Mouse (Mus musculus): ENCODE measurements around the gene Il12rb2. TPM values are rescaled to one million over a fixed set of nuclear protein-coding genes. Genes with fewer than 3 reads are reported as not detected.

The Il12rb2 gene
- polyA plus RNA-seq, 1 experiment from 2014 or later = 0.09 TPM

- Histone ChIP-seq H3K4me3 (replicated peaks) (no peak overlapping the region), H3K9me3 (no peaks in the 10 kb centered on the region), H3K36me3 (0 out of 2 replicates have a peak, but pooled peaks cover 6% of the 10 kb centered on the region), H3K27me3 (replicated peaks) (no peaks in the 10 kb centered on the region), H3K27ac (no peak overlapping the region), H3K9ac (no peak overlapping the region), H3K4me1 (no peaks in the 10 kb centered on the region), H3K4me2 (no peak overlapping the region)
- WGBS = 81% methylated on average over 5 of the region's 5 CpGs
- no peak for ATAC-seq (ENCODE audit: insufficient read depth, low FRiP score, low read depth)
These were observed 83.9 kb downstream of the Il12rb2 start for GRCm38 (mm10) chr6:67292042-67292623.

GRCm38 (mm10) chr6:67282897-67283296 lies 93.1 kb downstream of the Il12rb2 start:
- Histone ChIP-seq H3K27ac (no peak overlapping the region), H3K27me3 (replicated peaks) (no peaks in the 10 kb centered on the region), H3K4me3 (replicated peaks) (no peak overlapping the region), H3K4me2 (no peak overlapping the region), H3K9me3 (no peaks in the 10 kb centered on the region), H3K4me1 (no peaks in the 10 kb centered on the region), H3K36me3 (no peaks in the 10 kb centered on the region; the same call in 1 of the 2 replicates), H3K9ac (no peak overlapping the region)
- no peak for ATAC-seq (ENCODE audit: insufficient read depth, low FRiP score, low read depth)
- WGBS = 78% methylated on average over 1 of the region's 1 CpGs

DNA sequence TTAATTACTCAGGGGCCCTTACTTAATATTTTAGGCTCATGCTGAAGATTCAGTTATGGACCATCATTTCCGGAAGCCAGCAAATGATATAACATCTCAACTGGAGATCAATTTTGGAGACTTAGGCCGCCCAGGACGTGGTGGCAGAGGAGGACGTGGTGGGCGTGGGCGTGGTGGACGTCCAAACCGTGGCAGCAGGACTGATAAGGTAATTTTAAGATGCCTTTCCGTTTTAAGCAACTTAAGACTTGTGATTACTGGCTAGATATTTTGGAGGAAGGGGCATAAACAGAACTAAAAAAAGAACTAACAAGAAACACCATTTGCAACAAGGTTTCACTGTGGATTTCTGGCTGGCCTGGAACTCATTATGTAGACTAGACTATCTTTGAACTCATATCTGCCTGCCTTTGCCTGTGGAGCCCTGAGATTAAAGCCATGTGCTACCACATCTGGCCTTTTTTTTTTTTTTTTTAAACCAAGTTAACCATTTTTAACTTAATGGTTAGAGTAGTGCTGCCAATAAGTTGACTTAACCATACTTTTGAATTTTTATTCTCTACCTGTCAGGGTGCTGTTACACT lies 94.3 kb downstream of the Il12rb2 start:
- Histone ChIP-seq H3K36me3 (no peaks in the 10 kb centered on the region; the same call in 1 of the 2 replicates), H3K4me3 (replicated peaks) (no peak overlapping the region), H3K4me2 (no peak overlapping the region), H3K9ac (no peak overlapping the region), H3K27me3 (replicated peaks) (no peaks in the 10 kb centered on the region), H3K4me1 (no peaks in the 10 kb centered on the region), H3K9me3 (no peaks in the 10 kb centered on the region), H3K27ac (no peak overlapping the region)
- WGBS = 80% methylated on average over 9 of the region's 9 CpGs
- ATAC-seq (ENCODE audit: insufficient read depth, low FRiP score, low read depth) = no peak

GRCm38 (mm10) chr6:67277944-67278343 lies 98.0 kb downstream of the Il12rb2 start:
- no peak for ATAC-seq (ENCODE audit: insufficient read depth, low FRiP score, low read depth)
- Histone ChIP-seq H3K4me3 (replicated peaks) (no peak overlapping the region), H3K9me3 (no peaks in the 10 kb centered on the region), H3K36me3 (peaks cover 3% of the 10 kb centered on the region; the same call in 1 of the 2 replicates), H3K27ac (no peak overlapping the region), H3K9ac (no peak overlapping the region), H3K4me1 (no peaks in the 10 kb centered on the region), H3K4me2 (no peak overlapping the region), H3K27me3 (replicated peaks) (no peaks in the 10 kb centered on the region)
- 86% methylated on average over 5 of the region's 5 CpGs for WGBS

- Histone ChIP-seq H3K27me3 (replicated peaks) (no peaks in the 10 kb centered on the region), H3K9me3 (no peaks in the 10 kb centered on the region), H3K36me3 (no peaks in the 10 kb centered on the region), H3K4me1 (no peaks in the 10 kb centered on the region; the same call in 1 of the 2 replicates), H3K9ac (no peak overlapping the region), H3K4me3 (replicated peaks) (peak overlapping the region; percentile 26), H3K27ac (no peak overlapping the region), H3K4me2 (peak overlapping the region; percentile 47)
- 20% methylated on average over 2 of the region's 2 CpGs for WGBS
- ATAC-seq (ENCODE audit: insufficient read depth, low FRiP score, low read depth) = no peak
These were observed 106.5 kb downstream of the Il12rb2 start for GRCm38 (mm10) chr6:67269459-67269858.

DNA sequence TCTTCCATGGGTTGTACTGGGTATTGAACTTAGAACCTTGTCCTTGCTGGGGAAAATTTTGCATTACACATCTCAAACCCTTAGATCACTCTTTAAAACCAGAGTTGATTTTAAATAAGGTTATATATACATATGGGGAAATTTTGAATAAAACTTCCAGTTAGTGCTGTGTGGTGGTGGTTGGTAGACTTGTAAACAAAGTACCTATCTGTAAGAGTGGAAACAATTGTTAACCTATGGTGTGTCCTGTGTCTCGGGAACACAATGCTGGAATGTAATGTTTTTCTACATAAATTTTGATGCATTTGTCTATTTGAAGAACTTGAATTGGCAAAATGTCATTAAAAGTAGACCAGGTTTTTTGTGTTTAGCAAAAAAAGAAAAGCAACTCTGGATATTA lies 107.0 kb downstream of the Il12rb2 start:
- H3K4me2 ChIP-seq = peak overlapping the region; percentile 47
- H3K27ac ChIP-seq = no peak overlapping the region
- H3K36me3 ChIP-seq = no peaks in the 10 kb centered on the region
- H3K4me3 ChIP-seq (replicated peaks) = peak overlapping the region; percentile 26; the same call in 1 of the 2 replicates
- no peaks in the 10 kb centered on the region for H3K27me3 ChIP-seq (replicated peaks)
- H3K9ac ChIP-seq = no peak overlapping the region
- no peaks in the 10 kb centered on the region; the same call in 1 of the 2 replicates for H3K4me1 ChIP-seq
- no peak for ATAC-seq (ENCODE audit: insufficient read depth, low FRiP score, low read depth)
- no peaks in the 10 kb centered on the region for H3K9me3 ChIP-seq
- WGBS = 7% methylated on average over 1 of the region's 1 CpGs

DNA sequence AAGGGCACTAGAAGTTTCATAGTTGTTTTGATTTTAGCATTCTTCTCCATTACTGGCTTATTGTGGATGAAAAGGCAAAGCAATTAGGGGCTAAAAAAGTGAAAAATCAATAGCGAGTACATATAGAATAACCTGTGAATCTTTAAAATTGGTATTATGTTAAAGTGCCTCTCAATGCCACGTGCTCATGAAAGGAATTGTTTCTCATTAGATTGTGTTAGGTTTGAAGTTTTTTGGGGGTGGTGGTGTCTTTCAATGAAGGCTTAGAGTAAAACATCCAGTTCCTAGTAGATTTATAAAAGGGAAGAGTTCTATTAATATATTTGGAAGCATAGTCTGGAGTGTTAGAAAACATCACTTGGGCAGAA lies 107.8 kb downstream of the Il12rb2 start:
- Histone ChIP-seq H3K4me1 (no peaks in the 10 kb centered on the region; the same call in 1 of the 2 replicates), H3K4me2 (peak overlapping the region; percentile 64), H3K27ac (no peak overlapping the region), H3K9ac (peak overlapping the region; percentile 99; the same call in 1 of the 2 replicates), H3K36me3 (no peaks in the 10 kb centered on the region), H3K27me3 (replicated peaks) (no peaks in the 10 kb centered on the region), H3K9me3 (no peaks in the 10 kb centered on the region), H3K4me3 (replicated peaks) (peak overlapping the region; percentile 99)
- WGBS = under 1% methylated on average over 2 of the region's 2 CpGs
- no peak for ATAC-seq (ENCODE audit: insufficient read depth, low FRiP score, low read depth)

DNA sequence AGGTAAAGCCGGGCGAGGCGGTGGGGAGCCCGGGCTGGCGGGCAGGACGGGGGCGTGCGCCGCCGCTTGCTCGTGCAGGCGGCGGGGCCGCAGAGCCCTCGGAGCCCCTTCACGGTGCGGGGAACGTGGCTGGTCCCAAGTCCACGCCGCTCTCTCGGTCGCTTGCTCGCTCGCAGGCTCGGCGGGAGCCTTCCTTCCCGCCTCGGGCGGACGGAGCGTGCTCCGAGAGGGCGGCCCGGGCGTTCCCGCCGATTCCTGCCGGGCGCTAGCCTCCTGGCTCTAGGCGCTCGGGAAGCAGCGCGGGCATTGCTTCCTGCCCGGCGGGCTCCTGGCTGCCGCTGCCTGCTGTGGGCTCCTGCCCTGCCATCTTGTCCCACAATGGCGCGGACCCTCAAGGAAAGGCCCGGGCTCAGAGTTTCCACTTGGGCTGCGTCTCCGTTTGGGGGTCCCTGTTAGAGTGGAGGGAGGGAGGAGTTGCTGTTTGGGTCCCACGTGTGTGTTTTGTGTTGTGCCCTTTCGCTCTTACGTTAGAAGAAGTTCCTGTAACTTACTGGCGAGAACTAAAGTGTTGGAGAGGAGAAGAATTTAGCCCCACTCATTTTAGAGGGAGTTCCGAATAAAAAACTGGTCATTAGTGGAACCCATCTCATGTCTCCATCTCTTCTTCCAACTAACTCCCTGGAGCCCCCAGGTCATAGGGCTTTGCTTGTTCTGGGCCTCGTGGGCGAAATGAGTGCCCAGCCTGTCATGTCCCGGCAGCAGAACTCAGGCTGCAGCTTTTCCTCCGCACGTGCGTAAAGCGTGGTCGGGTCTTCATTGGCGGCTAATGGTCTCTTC lies 108.4 kb downstream of the Il12rb2 start:
- H3K4me1 ChIP-seq = no peaks in the 10 kb centered on the region; the same call in 1 of the 2 replicates
- no peaks in the 10 kb centered on the region for H3K36me3 ChIP-seq
- H3K4me3 ChIP-seq (replicated peaks) = peak overlapping the region; percentile 99
- H3K9me3 ChIP-seq = no peaks in the 10 kb centered on the region
- peak overlapping the region; percentile 93 for H3K27ac ChIP-seq
- H3K4me2 ChIP-seq = peak overlapping the region; percentile 64
- under 1% methylated on average over 62 of the region's 65 CpGs for WGBS
- H3K27me3 ChIP-seq (replicated peaks) = no peaks in the 10 kb centered on the region
- ATAC-seq (ENCODE audit: insufficient read depth, low FRiP score, low read depth) = 0 out of 2 replicates have a peak, but pooled peaks have one; percentile 2
- H3K9ac ChIP-seq = peak overlapping the region; percentile 99

- no peaks in the 10 kb centered on the region for H3K27me3 ChIP-seq (replicated peaks)
- no peaks in the 10 kb centered on the region for H3K9me3 ChIP-seq
- H3K4me2 ChIP-seq = peak overlapping the region; percentile 78
- H3K9ac ChIP-seq = peak overlapping the region; percentile 99
- peak overlapping the region; percentile 99 for H3K4me3 ChIP-seq (replicated peaks)
- no peaks in the 10 kb centered on the region; the same call in 1 of the 2 replicates for H3K4me1 ChIP-seq
- no peaks in the 10 kb centered on the region for H3K36me3 ChIP-seq
- ATAC-seq (ENCODE audit: insufficient read depth, low FRiP score, low read depth) = peak; percentile 100
- WGBS = under 1% methylated on average over 68 of the region's 68 CpGs
- H3K27ac ChIP-seq = peak overlapping the region; percentile 93
These were observed 109.2 kb downstream of the Il12rb2 start for GRCm38 (mm10) chr6:67266664-67267407.

DNA sequence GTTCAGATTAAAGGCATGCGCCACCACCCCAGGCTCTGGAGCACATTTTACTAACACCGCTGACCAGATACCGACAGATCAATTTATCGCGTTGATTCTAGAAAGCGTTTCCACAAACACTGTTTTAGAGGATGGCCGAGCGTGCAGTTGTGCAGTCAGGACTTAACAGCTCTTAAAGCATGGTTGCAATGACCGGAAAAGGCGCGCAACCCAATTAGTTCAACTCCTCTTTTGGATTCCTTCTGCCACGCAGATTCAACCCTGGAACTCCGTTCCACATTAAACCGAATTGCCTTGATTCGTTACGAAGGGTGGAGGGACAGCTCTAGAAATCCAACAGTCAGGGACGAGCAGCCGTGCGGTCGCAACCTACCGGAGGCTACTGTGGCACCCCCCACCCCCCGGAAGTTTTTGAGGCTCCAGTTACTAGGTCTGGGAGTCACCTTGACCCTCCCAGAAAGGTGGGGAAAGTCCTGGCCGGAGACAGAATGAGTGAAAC lies 109.8 kb downstream of the Il12rb2 start:
- no peaks in the 10 kb centered on the region for H3K27me3 ChIP-seq (replicated peaks)
- peak overlapping the region; percentile 93 for H3K27ac ChIP-seq
- peak; percentile 73 for ATAC-seq (ENCODE audit: insufficient read depth, low FRiP score, low read depth)
- WGBS = under 1% methylated on average over 23 of the region's 23 CpGs
- H3K9ac ChIP-seq = peak overlapping the region; percentile 37
- no peaks in the 10 kb centered on the region for H3K9me3 ChIP-seq
- H3K4me1 ChIP-seq = no peaks in the 10 kb centered on the region; the same call in 1 of the 2 replicates
- H3K4me3 ChIP-seq (replicated peaks) = peak overlapping the region; percentile 99
- H3K4me2 ChIP-seq = peak overlapping the region; percentile 78
- H3K36me3 ChIP-seq = no peaks in the 10 kb centered on the region

DNA sequence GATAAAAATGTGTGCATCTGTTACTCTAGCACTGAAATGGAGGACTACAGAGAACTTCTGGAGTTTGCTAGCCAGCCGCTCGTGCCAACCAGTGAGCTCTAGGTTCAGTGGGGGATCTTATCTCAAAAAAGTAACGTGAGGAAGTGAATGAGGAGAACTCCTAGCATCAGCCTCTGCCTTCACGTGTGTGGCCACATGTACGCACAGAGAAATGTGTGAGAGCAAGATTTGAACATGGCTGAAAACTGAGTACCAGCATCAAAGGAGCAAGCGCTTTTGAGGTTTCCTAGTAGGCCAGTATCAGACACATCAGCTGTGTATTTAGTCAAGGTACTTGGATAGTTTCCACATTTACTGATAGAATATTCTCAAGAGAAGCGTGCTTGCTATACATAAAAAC lies 111.1 kb downstream of the Il12rb2 start:
- no peak for ATAC-seq (ENCODE audit: insufficient read depth, low FRiP score, low read depth)
- H3K36me3 ChIP-seq = no peaks in the 10 kb centered on the region
- H3K27me3 ChIP-seq (replicated peaks) = no peaks in the 10 kb centered on the region
- H3K9me3 ChIP-seq = no peaks in the 10 kb centered on the region
- H3K27ac ChIP-seq = no peak overlapping the region
- 78% methylated on average over 7 of the region's 7 CpGs for WGBS
- H3K4me2 ChIP-seq = no peak overlapping the region
- H3K4me3 ChIP-seq (replicated peaks) = no peak overlapping the region
- H3K9ac ChIP-seq = no peak overlapping the region
- H3K4me1 ChIP-seq = no peaks in the 10 kb centered on the region; the same call in 1 of the 2 replicates

Measured in stomach, embryonic 15.5 days (tissue).